Mouse (Mus musculus) layer of hippocampus, postnatal 10 days (tissue): ENCODE data around the gene Lrrc14b. TPM values are rescaled to one million over a fixed set of nuclear protein-coding genes. Genes with fewer than 3 reads are reported as not detected.

Experiments
- DNase-seq, 2 experiments: peaks; one replicate each; pipeline ENCODE4 v3.0.0; 2021; ENCODE audit warnings: low spot score in 2 of 2
- long read RNA-seq: library from polyadenylated mRNA; stranded (forward); transcript quantifications from one replicate; pipeline ENCODE4 v2.0.0, GENCODE M21; 2023
- total RNA-seq, 2 experiments: library from RNA; stranded (reverse); gene quantifications; 2 replicates each; pipeline ENCODE4 v1.2.3; 2021

The Lrrc14b gene
- not detected for total RNA-seq
- long read RNA-seq, partial matches to known transcripts: 0 of 1 reads
- long read RNA-seq, other reads (novel, unspliced or antisense): 0 of 1 reads

DNA sequence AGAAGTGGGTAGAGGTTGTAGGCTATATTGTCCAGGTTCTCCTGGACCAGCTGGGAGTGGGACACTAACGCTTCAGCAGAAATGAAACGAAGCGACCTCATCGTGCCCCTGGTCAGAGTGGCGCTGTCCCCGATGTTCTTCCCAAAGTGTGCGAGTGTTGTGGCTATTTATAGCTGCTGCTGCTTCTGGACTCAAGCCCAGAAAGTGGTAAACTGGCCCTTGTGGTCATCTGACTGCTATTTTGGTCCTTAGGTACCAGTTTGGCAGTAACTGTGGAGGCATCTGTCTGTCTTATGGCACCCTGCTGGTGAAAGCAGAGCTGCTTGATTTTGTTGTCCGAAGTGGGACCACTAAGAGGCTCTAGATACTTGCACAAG lies at the start of gene Lrrc14b:
Gene Lrrc14b, minus strand, starts transcription at position 147 of the 377 bp plus-strand sequence.
- no peak for DNase-seq

- no peak for DNase-seq
These were observed 35.6 kb upstream of the Lrrc14b start, which contains the start of gene Ftl1-ps1 for GRCm38 (mm10) chr13:74399298-74399839. Gene Ftl1-ps1, plus strand, starts transcription at chr13:74399694.

DNA sequence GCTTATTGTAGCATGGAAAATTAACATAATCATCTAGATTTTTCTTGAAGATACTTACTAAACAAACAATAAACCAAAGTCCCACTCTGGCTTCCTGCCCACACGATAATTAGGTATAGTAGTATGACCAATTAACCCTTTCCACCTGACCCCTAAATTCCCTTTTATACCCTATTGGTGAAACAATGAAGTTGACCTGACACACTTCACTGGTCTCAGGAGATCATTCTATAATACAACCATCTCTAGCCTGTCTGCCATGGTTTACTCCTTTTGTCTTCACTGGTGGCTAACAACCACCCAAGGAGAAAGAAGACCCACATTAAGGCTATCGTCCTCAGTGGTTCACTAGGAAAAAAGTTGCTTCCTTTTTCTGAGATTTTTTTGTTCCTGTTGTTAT lies 27.4 kb upstream of the Lrrc14b start:
- no peak for DNase-seq

- DNase-seq: peak; percentile 73 to 76
These were observed 26.7 kb upstream of the Lrrc14b start, which contains the start of gene Zfp72 for GRCm38 (mm10) chr13:74390371-74390990. Gene Zfp72, minus strand, starts transcription at chr13:74390836.

- no peak for DNase-seq
These were observed 25.9 kb upstream of the Lrrc14b start for GRCm38 (mm10) chr13:74389730-74390129.

- no peak for DNase-seq
These were observed 18.5 kb upstream of the Lrrc14b start for GRCm38 (mm10) chr13:74382289-74382688.

DNA sequence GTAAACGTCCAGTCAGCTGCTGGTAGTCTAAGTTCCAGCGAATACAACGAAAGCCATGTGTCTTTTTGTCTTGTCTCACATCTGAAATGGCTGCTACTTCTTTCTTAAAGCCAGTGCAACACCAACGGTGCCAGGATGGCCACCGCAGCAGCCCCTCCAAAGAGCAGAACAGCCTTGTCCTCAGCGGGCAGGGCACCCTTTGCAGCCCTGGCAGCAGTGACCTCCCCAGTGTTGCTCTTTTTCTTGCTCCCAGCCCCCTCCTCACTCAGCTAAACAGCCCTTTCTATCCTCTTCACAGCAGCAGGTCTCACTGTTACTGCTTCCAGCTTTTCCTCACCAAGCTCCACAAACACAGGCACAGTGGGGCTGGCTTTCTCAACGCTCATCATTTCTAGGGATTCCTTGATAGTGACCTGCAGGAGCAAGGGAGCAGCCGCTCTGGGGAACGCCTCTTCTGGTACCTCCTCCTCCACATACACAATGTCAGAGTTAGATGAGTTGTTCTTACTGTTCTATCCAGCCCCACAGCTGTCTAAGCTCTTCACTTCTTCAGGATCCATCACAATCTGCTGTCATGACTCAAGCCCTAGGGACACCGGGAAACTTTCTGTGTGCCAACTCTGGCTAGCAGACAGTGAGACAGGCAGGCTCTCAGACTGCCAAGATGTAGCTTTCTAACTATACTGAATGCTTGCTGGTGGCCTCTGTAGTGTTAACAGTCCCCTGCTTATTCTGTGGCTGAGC lies 17.9 kb upstream of the Lrrc14b start:
- peak in 1 of 2 experiments; percentile 22 for DNase-seq

- DNase-seq: no peak
These were observed 488 bp downstream of the Lrrc14b start for GRCm38 (mm10) chr13:74363176-74363858.

GRCm38 (mm10) chr13:74362218-74362617 lies 1.6 kb downstream of the Lrrc14b start:
- DNase-seq: no peak

DNA sequence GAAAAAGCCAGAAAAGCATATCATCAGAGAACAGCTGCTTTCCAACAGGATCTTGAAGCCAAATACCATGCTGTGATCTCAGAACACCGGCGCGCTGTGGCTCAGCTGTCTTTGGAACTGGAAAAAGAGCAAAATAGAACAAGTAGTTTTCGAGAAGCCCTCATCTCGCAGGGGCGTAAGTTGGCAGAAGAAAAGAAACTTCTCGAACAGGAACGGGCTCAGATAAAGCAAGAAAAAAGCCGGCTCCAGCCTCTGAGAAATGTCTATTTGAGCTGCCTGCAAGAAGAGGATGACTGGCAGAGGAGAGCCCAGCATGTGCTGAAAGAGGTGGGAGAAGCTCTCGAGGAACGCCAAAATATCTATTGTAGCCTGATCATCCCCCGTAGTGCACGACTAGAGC lies 7.3 kb downstream of the Lrrc14b start:
- no peak for DNase-seq

DNA sequence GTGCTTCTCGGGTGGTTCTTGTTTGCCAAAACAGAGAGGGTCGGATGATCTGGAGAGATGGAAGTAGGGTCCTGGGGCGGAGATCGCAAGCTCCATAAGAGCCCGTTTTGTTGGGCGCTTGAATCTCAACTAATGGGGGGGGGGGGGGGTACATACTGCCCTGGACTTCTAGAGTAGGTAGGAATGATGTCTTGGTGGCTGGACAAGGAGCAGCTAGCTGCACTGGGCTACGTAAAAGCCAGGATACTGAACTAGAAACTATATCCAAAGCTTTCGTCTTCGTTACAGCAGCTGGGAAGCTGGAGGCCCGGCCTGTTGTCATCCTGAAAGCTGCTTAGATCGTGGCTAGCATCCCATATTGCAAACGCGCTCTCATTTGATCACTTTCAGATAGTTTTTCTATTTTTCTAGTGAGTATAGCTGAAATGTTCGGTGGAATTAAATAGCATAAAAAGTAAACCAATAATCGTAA lies 13.3 kb downstream of the Lrrc14b start:
- no peak for DNase-seq

DNA sequence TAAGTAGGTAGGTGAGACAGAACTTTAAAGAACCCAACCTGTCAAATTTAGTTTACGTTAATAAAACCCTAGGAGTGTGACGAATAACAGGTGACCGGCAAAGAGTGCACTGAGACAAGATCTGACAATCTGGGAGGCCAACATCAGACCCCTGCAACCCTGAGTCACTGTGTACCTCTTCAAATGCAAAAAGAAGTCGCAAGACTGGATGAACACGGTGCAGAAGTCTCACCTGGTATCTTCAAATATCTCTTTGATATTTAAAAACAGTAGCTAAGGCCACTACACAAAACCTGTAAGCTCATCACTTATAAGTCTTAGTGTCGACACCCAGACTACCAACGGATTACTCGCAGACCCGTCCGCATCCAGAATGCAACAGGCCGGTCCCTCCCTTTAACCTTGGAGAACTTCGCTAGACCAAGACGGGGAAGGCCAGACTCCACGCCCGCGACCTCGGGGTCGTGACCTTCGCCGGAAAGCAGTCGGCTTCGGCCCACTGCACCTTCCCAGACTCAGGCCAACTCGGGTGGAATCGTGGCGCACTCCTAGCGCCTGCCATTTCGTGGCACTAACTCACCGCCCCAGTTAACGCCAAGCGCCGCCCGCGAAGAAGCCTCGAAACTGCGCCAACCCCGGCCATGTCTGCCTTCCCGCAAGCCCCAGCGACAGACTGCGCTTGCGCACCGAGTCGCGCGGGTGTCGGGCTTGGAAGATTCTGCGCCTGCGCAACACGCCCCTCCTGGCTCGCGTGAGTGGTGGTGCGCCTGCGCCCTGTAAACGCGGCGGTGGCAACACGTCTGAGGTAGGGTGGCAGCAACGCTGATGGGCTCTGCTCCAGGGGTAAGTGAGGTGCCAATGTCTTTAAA lies 14.0 kb downstream of the Lrrc14b start, which contains the start of the genes Sdha and Ccdc127:
Gene Sdha, minus strand, starts transcription at position 715 of the 869 bp plus-strand sequence.
Gene Ccdc127, plus strand, starts transcription at position 744 of the 869 bp plus-strand sequence.
- DNase-seq: peak; percentile 97 to 98

DNA sequence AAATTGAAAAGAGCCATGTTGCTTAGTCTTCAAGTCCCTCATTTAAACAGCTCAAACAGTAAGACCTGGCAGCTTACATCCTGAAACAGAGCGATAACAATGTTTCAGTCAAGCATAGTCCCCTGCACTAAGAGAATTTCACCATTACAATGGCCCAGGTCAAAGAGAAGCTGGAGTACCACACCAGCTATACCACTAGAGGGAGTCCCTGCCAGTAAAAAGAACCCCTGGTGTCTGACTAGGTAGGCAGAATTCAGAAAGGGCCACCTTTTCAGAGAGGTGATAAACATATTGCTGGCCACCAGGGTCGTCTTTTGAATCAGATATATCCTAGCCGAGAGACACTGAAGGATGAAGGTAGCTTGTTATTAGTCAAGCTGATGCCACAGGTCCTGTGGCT lies 22.8 kb downstream of the Lrrc14b start:
- DNase-seq: peak; percentile 19 to 37

GRCm38 (mm10) chr13:74329321-74329720 lies 34.5 kb downstream of the Lrrc14b start:
- DNase-seq: no peak

DNA sequence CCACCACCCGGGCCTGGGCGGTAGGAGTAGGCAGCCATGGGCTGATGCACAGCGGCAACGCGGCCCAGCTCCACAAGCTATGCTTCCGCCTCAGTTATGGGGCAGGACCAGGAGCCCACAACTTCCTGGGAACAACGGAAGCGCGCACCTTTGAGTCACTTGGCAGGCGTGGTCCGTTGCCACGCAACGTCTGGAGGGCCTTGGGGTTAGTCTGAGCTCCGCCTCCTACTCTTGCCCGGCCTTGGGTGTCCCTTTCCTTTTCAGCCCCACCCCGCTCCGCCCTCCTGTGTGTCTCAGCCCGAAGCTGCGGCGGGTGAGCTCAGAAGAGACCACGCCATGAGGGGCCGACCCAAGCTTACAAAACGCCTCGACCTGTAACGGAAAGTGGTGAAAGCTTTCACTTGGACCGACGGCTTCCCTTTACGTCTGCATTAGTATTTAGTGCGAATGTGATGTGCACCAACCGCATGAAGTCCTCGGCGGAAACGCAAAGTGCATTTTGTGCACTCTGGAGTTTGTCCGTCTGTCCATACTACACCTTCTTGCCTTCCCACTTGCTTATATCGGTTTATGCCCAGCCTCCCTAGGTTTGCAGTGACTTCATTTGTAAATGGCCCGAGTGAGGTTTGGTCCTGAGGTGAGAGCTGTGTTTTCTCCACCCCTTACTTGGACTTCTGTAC lies 46.5 kb downstream of the Lrrc14b start, which contains the start of gene Pdcd6:
Gene Pdcd6, minus strand, starts transcription at position 411 of the 680 bp plus-strand sequence.
- DNase-seq: peak; percentile 78 to 84

DNA sequence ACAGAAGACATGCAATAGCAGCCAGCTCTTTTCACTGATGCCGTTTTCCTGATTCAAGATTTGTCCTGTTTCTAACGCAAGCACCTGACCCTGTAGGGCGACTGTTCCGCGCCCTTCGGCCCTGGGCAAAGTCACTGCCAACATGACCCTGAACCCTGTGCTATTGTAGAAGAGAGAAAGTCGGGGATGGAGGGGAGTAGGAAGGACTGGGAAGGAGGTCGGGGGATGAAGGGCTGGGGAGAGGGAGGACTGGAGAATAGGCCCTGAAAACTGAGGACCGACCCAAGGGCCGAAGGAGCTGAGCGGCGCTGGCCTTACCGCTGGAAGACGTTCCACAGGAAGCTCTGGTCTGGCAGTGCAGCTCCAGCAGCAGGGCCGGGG lies 47.0 kb downstream of the Lrrc14b start:
- DNase-seq: no peak

DNA sequence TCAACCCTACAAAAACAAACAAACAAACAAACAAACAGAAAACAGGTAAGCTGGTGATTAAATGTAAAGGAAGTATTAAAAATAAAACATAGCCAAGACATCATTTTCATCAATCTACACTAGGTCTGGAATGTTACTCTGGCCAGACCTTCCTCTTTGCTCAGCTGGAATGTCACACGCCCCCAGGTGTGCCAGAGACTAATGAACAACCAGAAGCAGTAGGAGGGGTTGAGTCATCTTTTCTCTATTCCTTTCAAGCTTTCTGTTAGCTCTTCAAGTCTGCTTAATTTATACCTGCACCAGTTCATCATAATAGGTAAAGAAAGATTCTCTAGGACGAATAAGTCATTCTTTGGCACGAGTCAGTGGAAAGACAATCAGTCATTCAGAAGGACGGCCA lies 47.4 kb downstream of the Lrrc14b start:
- DNase-seq: no peak

GRCm38 (mm10) chr13:74314616-74315015 lies 49.2 kb downstream of the Lrrc14b start:
- no peak for DNase-seq
